Comparison of ENCODE assay signal across 8 mouse cellular contexts in genomic region chr11:88172601-88173325, GRCm38 (mm10). TPM values are rescaled to one million over a fixed set of nuclear protein-coding genes. Genes with fewer than 3 reads are reported as not detected.
DNase-seq lines count a peak whose midpoint lies in the region; TF ChIP-seq lines count a peak whose summit lies in the region.

No protein-coding gene starts in this region.

- peak overlapping the region; percentile 54 for H3K9ac ChIP-seq in ES-E14 (ENCODE audit: insufficient read depth, low read depth, low read length, poor library complexity, severe bottlenecking)

- no peaks in the 10 kb centered on the region for H3K36me3 ChIP-seq in ES-E14 (ENCODE audit: control insufficient read depth, insufficient read depth, low read length, poor library complexity, severe bottlenecking)

- H3K27ac ChIP-seq in ES-E14 (ENCODE audit: insufficient read depth, low read depth, low read length, poor library complexity, severe bottlenecking): peak overlapping the region; percentile 92

- H3K4me1 ChIP-seq in ES-E14 (ENCODE audit: control insufficient read depth in 2 of 2, insufficient read depth in 2 of 2, low read length in 2 of 2, poor library complexity in 1 of 2): peaks cover 27 to 45% of the 10 kb centered on the region in 2 experiments

- DNase-seq in ES-E14 (ENCODE audit: low read depth, low spot score): no peak
- DNase-seq in embryo, embryonic 10.5 days (ENCODE audit: low spot score): peak; percentile 84
- DNase-seq in heart, adult 9 months (ENCODE audit: low spot score in 2 of 2): peak; percentile 79 to 90
- peak; percentile 57 to 75 for DNase-seq in kidney, adult 8-10 months
- DNase-seq in lung, postnatal 36 days: peak; percentile 84
- no peak for DNase-seq in frontal cortex, postnatal 36 days (ENCODE audit: low spot score in 2 of 2)
- no peak for DNase-seq in frontal cortex, adult 2 months (ENCODE audit: extremely low spot score in 1 of 2, low spot score in 1 of 2)
- no peak for DNase-seq in natural killer cell, adult 2 months (ENCODE audit: low spot score in 2 of 2)

- in situ Hi-C loops in ES-E14 (cut with MboI; ENCODE audit: low sequenced_read_pairs in 2 of 2, unreplicated experiment in 2 of 2): no loop called here

- no peaks in the 10 kb centered on the region for H3K9me3 ChIP-seq in ES-E14 (ENCODE audit: control insufficient read depth, insufficient read depth, low read depth, low read length)

- H3K4me3 ChIP-seq in ES-E14 (ENCODE audit: insufficient read depth in 1 of 2, low read depth in 1 of 2, low read length in 2 of 2, poor library complexity in 1 of 2, severe bottlenecking in 1 of 2): peak overlapping the region in 1 of 2 experiments; percentile 11; a peak in 1 of 4 replicates

TF ChIP-seq in ES-E14, 5 proteins besides CTCF, POLR2A, EP300 and RAD21:
- TF ChIP-seq HCFC1 (IDR thresholded peaks at IDR 0.05; ENCODE audit: borderline replicate concordance, insufficient read depth, low read length): no peak

RNA-seq across cellular contexts. Expression of gene Mrps23, which starts 31.4 kb away (rescaled TPM):
- total RNA-seq in ES-E14 (2012; rRNA removed): 94.7 and 139 TPM in 2 replicates
- 71.1 and 76.6 TPM in 2 replicates for polyA plus RNA-seq in frontal cortex, adult 2 months (2012; rRNA removed)

Comparison
In these comparisons a context has a peak if more than half of its experiments do, and no peak if none do; other contexts are left out.
1. DNase-seq: peak in embryo, embryonic 10.5 days (single experiment), heart, adult 9 months (2 of 2), kidney, adult 8-10 months (2 of 2) and lung, postnatal 36 days (single experiment); none in ES-E14 (single experiment), frontal cortex, postnatal 36 days (0 of 2), frontal cortex, adult 2 months (0 of 2) and natural killer cell, adult 2 months (0 of 2).